Mouse (Mus musculus) kidney, adult 2 months (tissue): Measurements from ENCODE around the gene Syne3. TPM values are rescaled to one million over a fixed set of nuclear protein-coding genes. Genes with fewer than 3 reads are reported as not detected.

Experiments used
- DNase-seq: peaks from one replicate; pipeline ENCODE4 v3.0.0; 2021
- H3K27ac ChIP-seq: fragments of 200-500 bp; 2 replicates; pipeline ENCODE4 v1.5.1; 2012; ENCODE audit warnings: low read depth, low read length, control low read depth, inconsistent platforms; ENCODE audit not compliant: insufficient read depth
- H3K27me3 ChIP-seq: fragments of 200-500 bp; replicated peaks from 2 replicates; pipeline ENCODE4 v1.6.1; 2012; ENCODE audit warnings: mild to moderate bottlenecking, moderate library complexity, low read length, inconsistent platforms; ENCODE audit not compliant: control insufficient read depth, insufficient read depth
- H3K36me3 ChIP-seq: fragments of 200-500 bp; 2 replicates; pipeline ENCODE4 v1.6.1; 2012; ENCODE audit warnings: mild to moderate bottlenecking, moderate library complexity, low read length, inconsistent platforms; ENCODE audit not compliant: control insufficient read depth, insufficient read depth
- H3K4me1 ChIP-seq: fragments of 200-500 bp; 2 replicates; pipeline ENCODE4 v1.6.1; 2011; ENCODE audit warnings: low read length; ENCODE audit not compliant: control insufficient read depth, insufficient read depth
- H3K4me3 ChIP-seq: fragments of 200-500 bp; 2 replicates; pipeline ENCODE4 v1.5.1; 2011; ENCODE audit warnings: mild to moderate bottlenecking, low read depth, low read length, control low read depth; ENCODE audit not compliant: insufficient read depth
- CTCF ChIP-seq: fragments of 200-500 bp; conservative IDR thresholded peaks from 2 replicates; pipeline ENCODE4 v1.5.1; 2011; ENCODE audit warnings: low read depth, mild to moderate bottlenecking, control low read depth, low read length, moderate library complexity, mixed read lengths; ENCODE audit not compliant: insufficient read depth, insufficient read length
- POLR2A ChIP-seq: fragments of 200-500 bp; IDR thresholded peaks from one replicate; pipeline ENCODE4 v1.6.1; 2011; ENCODE audit warnings: low read depth, low read length, control low read depth
- WGBS: fragments of 180-500 bp; shearing (Covaris S2); methylation state at CpG from one replicate; pipeline ENCODE4 v1.1.7; 2018; 5-methylcytosine and 5-hydroxymethylcytosine counted together
- polyA plus RNA-seq: library from polyadenylated mRNA; depleted of rRNA; stranded (reverse); fragments of >200 nt; gene quantifications from 2 replicates; pipeline ENCODE4 v1.2.3, GENCODE M21; 2012

Gene Syne3
- polyA plus RNA-seq, 1 experiment: 2.7 TPM

GRCm38 (mm10) chr12:105043081-105043480, 33.5 kb upstream of the Syne3 start:
- no peak for DNase-seq
- no peaks in the 10 kb centered on the region for H3K27me3 ChIP-seq
- TF ChIP-seq CTCF (no peak), POLR2A (no peak)
- 88% methylated on average over 5 of the region's 5 CpGs for WGBS
- H3K4me3 ChIP-seq: no peak overlapping the region
- no peak overlapping the region for H3K27ac ChIP-seq
- H3K36me3 ChIP-seq: no peaks in the 10 kb centered on the region
- H3K4me1 ChIP-seq: peaks cover 26% of the 10 kb centered on the region

GRCm38 (mm10) chr12:105040950-105041349, 31.3 kb upstream of the Syne3 start:
- Histone ChIP-seq H3K4me1 (peaks cover 26% of the 10 kb centered on the region), H3K36me3 (no peaks in the 10 kb centered on the region), H3K27ac (no peak overlapping the region), H3K4me3 (no peak overlapping the region), H3K27me3 (no peaks in the 10 kb centered on the region)
- DNase-seq: no peak
- WGBS: 87% methylated on average over 7 of the region's 7 CpGs
- TF ChIP-seq POLR2A (no peak), CTCF (no peak)

- Histone ChIP-seq H3K4me1 (peaks cover 22% of the 10 kb centered on the region), H3K4me3 (no peak overlapping the region), H3K27me3 (no peaks in the 10 kb centered on the region), H3K27ac (no peak overlapping the region), H3K36me3 (no peaks in the 10 kb centered on the region)
- 36% methylated on average over 12 of the region's 12 CpGs for WGBS
- peak; percentile 78 for DNase-seq
- TF ChIP-seq POLR2A: no peak
- no peak for TF ChIP-seq CTCF
These were observed 30.1 kb upstream of the Syne3 start for GRCm38 (mm10) chr12:105039578-105040289.

- Histone ChIP-seq H3K4me1 (peaks cover 18% of the 10 kb centered on the region), H3K36me3 (no peaks in the 10 kb centered on the region), H3K27me3 (no peaks in the 10 kb centered on the region), H3K4me3 (no peak overlapping the region), H3K27ac (no peak overlapping the region)
- DNase-seq: no peak
- WGBS: 63% methylated on average over 7 of the region's 7 CpGs
- TF ChIP-seq CTCF: no peak
- TF ChIP-seq POLR2A: no peak
These were observed 29.3 kb upstream of the Syne3 start for GRCm38 (mm10) chr12:105038918-105039317.

GRCm38 (mm10) chr12:105038211-105038610, 28.6 kb upstream of the Syne3 start:
- H3K27me3 ChIP-seq: no peaks in the 10 kb centered on the region
- H3K27ac ChIP-seq: no peak overlapping the region
- no peak overlapping the region for H3K4me3 ChIP-seq
- DNase-seq: no peak
- 80% methylated on average over 11 of the region's 11 CpGs for WGBS
- H3K4me1 ChIP-seq: peaks cover 18% of the 10 kb centered on the region
- no peaks in the 10 kb centered on the region for H3K36me3 ChIP-seq
- TF ChIP-seq POLR2A (no peak), CTCF (no peak)

GRCm38 (mm10) chr12:105034130-105034769, 24.6 kb upstream of the Syne3 start:
- no peak overlapping the region for H3K27ac ChIP-seq
- WGBS: 67% methylated on average over 14 of the region's 14 CpGs
- no peak overlapping the region for H3K4me3 ChIP-seq
- DNase-seq: no peak
- H3K27me3 ChIP-seq: no peaks in the 10 kb centered on the region
- TF ChIP-seq CTCF (no peak), POLR2A (no peak)
- peaks cover 15% of the 10 kb centered on the region; the same call in 1 of the 2 replicates for H3K4me1 ChIP-seq
- H3K36me3 ChIP-seq: no peaks in the 10 kb centered on the region
